Comparison of ENCODE assay signal across 13 mouse cellular contexts in genomic region chr9:106353779-106354178, GRCm38 (mm10). TPM values are rescaled to one million over a fixed set of nuclear protein-coding genes. Genes with fewer than 3 reads are reported as not detected.
DNase-seq lines count a peak whose midpoint lies in the region; ATAC-seq and TF ChIP-seq lines count a peak whose summit lies in the region.
"Had no signal": no experiment of that assay in that cellular context is flagged by ENCODE, and none has a peak within 500 bp of the region (broad histone marks: within the 10 kb centered on the region; RNA-seq: fewer than 3 reads in every experiment).

No protein-coding gene starts in this region.

- no peak overlapping the region for H3K4me3 ChIP-seq in C2C12 (ENCODE audit: insufficient read depth, poor library complexity, severe bottlenecking)
- H3K4me3 ChIP-seq in intestine, postnatal 0 days (ENCODE audit: low read depth, low read length), result no peak overlapping the region
- H3K4me3 ChIP-seq: heart, adult 2 months; midbrain, embryonic 13.5 days had no signal

- WGBS in intestine, postnatal 0 days, result 18% methylated on average over 6 of the region's 6 CpGs

- no peak overlapping the region for H3K4me2 ChIP-seq in intestine, postnatal 0 days (replicated peaks; ENCODE audit: low read depth)
- H3K4me2 ChIP-seq: midbrain, embryonic 13.5 days had no signal

- no peaks in the 10 kb centered on the region for H3K79me2 ChIP-seq in C2C12 (ENCODE audit: control insufficient read depth, insufficient read depth)

- H3K79me3 ChIP-seq in C2C12 (ENCODE audit: low read depth), result no peaks in the 10 kb centered on the region

- peak; percentile 17 for DNase-seq in kidney, adult 9 months
- no peak for DNase-seq in kidney, postnatal 14 days
- peak; percentile 67 for DNase-seq in 3134 (ENCODE audit: extremely low read depth, insufficient read length, low spot score)
- DNase-seq in testis, postnatal 10 days (ENCODE audit: low spot score), result no peak
- no peak for DNase-seq in retina, postnatal 1 day
- no peak for DNase-seq in ovary, adult 18-20 months (ENCODE audit: low spot score)
- DNase-seq: forebrain, postnatal 0 days; thymus, postnatal 14 days had no signal

- ATAC-seq in intestine, postnatal 0 days, result 0 out of 2 replicates have a peak, but pooled peaks have one; percentile 32
- ATAC-seq: forebrain, postnatal 0 days; inflammation-experienced regulatory T-cells, adult 6 months; midbrain, embryonic 13.5 days had no signal

- H3K9me3 ChIP-seq in intestine, postnatal 0 days (ENCODE audit: control insufficient read depth), result no peaks in the 10 kb centered on the region
- H3K9me3 ChIP-seq: midbrain, embryonic 13.5 days had no signal

- 0 out of 2 replicates have a peak, but pooled peaks cover 4% of the 10 kb centered on the region for H3K4me1 ChIP-seq in intestine, postnatal 0 days (replicated peaks; ENCODE audit: control insufficient read depth, insufficient read depth, low read length)

- no peak overlapping the region for H3ac ChIP-seq in C2C12 (ENCODE audit: control insufficient read depth, insufficient read length, low read depth)

- no peak overlapping the region for H3K27ac ChIP-seq in intestine, postnatal 0 days (ENCODE audit: low read depth, low read length)
- H3K27ac ChIP-seq: heart, adult 2 months; midbrain, embryonic 13.5 days had no signal

- H3K27me3 ChIP-seq in C2C12 (ENCODE audit: control insufficient read depth, insufficient read depth, insufficient read length), result no peaks in the 10 kb centered on the region
- H3K27me3 ChIP-seq in intestine, postnatal 0 days (replicated peaks; ENCODE audit: control insufficient read depth, insufficient read depth, low read length), result no peaks in the 10 kb centered on the region
- H3K27me3 ChIP-seq: midbrain, embryonic 13.5 days had no signal

- H3K9ac ChIP-seq in intestine, postnatal 0 days (ENCODE audit: low read depth, low read length), result 0 out of 2 replicates have a peak overlapping the region, but pooled peaks have one; percentile 7
- H3K9ac ChIP-seq: forebrain, postnatal 0 days; midbrain, embryonic 13.5 days had no signal

- H3K36me3 ChIP-seq in C2C12 (ENCODE audit: control insufficient read depth, insufficient read depth), result no peaks in the 10 kb centered on the region
- no peaks in the 10 kb centered on the region for H3K36me3 ChIP-seq in intestine, postnatal 0 days (ENCODE audit: control insufficient read depth, insufficient read depth)
- H3K36me3 ChIP-seq: midbrain, embryonic 13.5 days had no signal

- TF ChIP-seq CTCF in C2C12 (IDR thresholded peaks at IDR 0.05; ENCODE audit: control insufficient read depth, insufficient read depth, insufficient read length), result no peak
- TF ChIP-seq CTCF in intestine, postnatal 0 days (IDR thresholded peaks at IDR 0.05; ENCODE audit: low read depth), result no peak

TF ChIP-seq in C2C12, 6 proteins besides CTCF, POLR2A, EP300 and RAD21:
- TF ChIP-seq USF1 (IDR thresholded peaks at IDR 0.05; ENCODE audit: low read depth) (no peak), MAX (IDR thresholded peaks at IDR 0.05) (no peak), CEBPB (IDR thresholded peaks at IDR 0.05; ENCODE audit: low read depth) (no peak), FOSL1 (IDR thresholded peaks at IDR 0.05; ENCODE audit: insufficient read depth, low read length, poor library complexity, severe bottlenecking) (peak; percentile 47), MYOG (IDR thresholded peaks at IDR 0.05; ENCODE audit: control insufficient read depth, extremely low read depth, insufficient read length) (no peak)

RNA-seq across cellular contexts. Expression of gene Dusp7, which starts 14.7 kb away (rescaled TPM):
- 11.0 TPM for polyA plus RNA-seq in C2C12 (2012; fragmentation: generic; extraction: Trizol)
- polyA plus RNA-seq in intestine, postnatal 0 days (2015; fragmentation: Nextera tagmentation; extraction: Ambion mirVana), result 4.6 TPM in 2 replicates

Comparison
In these comparisons a context has a peak if more than half of its experiments do, and no peak if none do; other contexts are left out.
1. DNase-seq: peak in kidney, adult 9 months (single experiment) and 3134 (single experiment); none in kidney, postnatal 14 days (single experiment), testis, postnatal 10 days (single experiment), retina, postnatal 1 day (single experiment) and ovary, adult 18-20 months (single experiment).